Mouse (Mus musculus): ENCODE results near the gene Rab12. TPM values are rescaled to one million over a fixed set of nuclear protein-coding genes. Genes with fewer than 3 reads are reported as not detected.

Rab12 gene
- polyA plus RNA-seq, 1 experiment from 2014 or later: 51.0 TPM

DNA sequence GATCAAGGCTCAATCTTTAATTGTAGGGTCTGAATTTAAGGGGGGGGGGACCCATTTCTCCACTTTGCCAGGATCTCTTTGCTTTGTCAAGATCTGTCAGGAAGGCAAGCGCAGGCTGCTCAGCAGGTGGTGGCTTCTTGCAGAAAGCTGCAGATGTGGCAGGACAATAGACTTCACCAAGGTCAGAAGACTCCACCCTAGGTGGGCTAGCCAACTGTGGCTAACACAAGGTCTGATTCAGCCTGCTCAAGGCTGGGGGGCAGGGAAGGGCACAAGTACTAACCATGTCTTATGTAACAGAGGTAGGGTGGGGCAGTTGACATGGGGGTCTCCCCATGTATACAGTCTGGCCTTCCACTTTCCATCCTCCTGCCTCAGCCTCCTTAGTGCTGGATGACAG lies 62.3 kb downstream of the Rab12 start:
- no peaks in the 10 kb centered on the region for H3K36me3 ChIP-seq (ENCODE audit: insufficient read depth, low read length)
- 94% methylated on average over 1 of the region's 1 CpGs for WGBS
- DNase-seq (ENCODE audit: low spot score) (no peak), ATAC-seq (replicated peaks; ENCODE audit: low FRiP score, low read depth) (no peak)
- H3K9me3 ChIP-seq (replicated peaks; ENCODE audit: low read length): no peaks in the 10 kb centered on the region
- no peak for TF ChIP-seq CTCF (IDR thresholded peaks at IDR 0.05; ENCODE audit: low read depth)
- no peaks in the 10 kb centered on the region for H3K4me1 ChIP-seq (replicated peaks; ENCODE audit: insufficient read depth, low read length)
- no peak overlapping the region for H3K4me2 ChIP-seq (ENCODE audit: low read length)
- no peaks in the 10 kb centered on the region for H3K27me3 ChIP-seq (ENCODE audit: insufficient read depth, low read length)
- H3K9ac ChIP-seq (ENCODE audit: low read depth, low read length): no peak overlapping the region
- H3K4me3 ChIP-seq (replicated peaks; ENCODE audit: low read depth, low read length): no peak overlapping the region
- no peak overlapping the region for H3K27ac ChIP-seq

GRCm38 (mm10) chr17:66451143-66451542 lies 68.4 kb downstream of the Rab12 start:
- H3K9me3 ChIP-seq (replicated peaks; ENCODE audit: low read length): no peaks in the 10 kb centered on the region
- peak; percentile 91 for TF ChIP-seq CTCF (IDR thresholded peaks at IDR 0.05; ENCODE audit: low read depth)
- no peak overlapping the region for H3K4me3 ChIP-seq (replicated peaks; ENCODE audit: low read depth, low read length)
- no peak overlapping the region for H3K27ac ChIP-seq
- ATAC-seq (replicated peaks; ENCODE audit: low FRiP score, low read depth): peak; percentile 37; the same call in 1 of the 2 replicates
- H3K9ac ChIP-seq (ENCODE audit: low read depth, low read length): no peak overlapping the region
- DNase-seq (ENCODE audit: low spot score): peak; percentile 92
- no peaks in the 10 kb centered on the region for H3K27me3 ChIP-seq (ENCODE audit: insufficient read depth, low read length)
- H3K36me3 ChIP-seq (ENCODE audit: insufficient read depth, low read length): no peaks in the 10 kb centered on the region
- 2% methylated on average over 11 of the region's 11 CpGs for WGBS
- peaks cover 9% of the 10 kb centered on the region for H3K4me1 ChIP-seq (replicated peaks; ENCODE audit: insufficient read depth, low read length)
- peak overlapping the region; percentile 100 for H3K4me2 ChIP-seq (ENCODE audit: low read length)

- DNase-seq (ENCODE audit: low spot score) (peak; percentile 16), ATAC-seq (replicated peaks; ENCODE audit: low FRiP score, low read depth) (no peak)
- H3K9me3 ChIP-seq (replicated peaks; ENCODE audit: low read length): no peaks in the 10 kb centered on the region
- H3K4me2 ChIP-seq (ENCODE audit: low read length): peak overlapping the region; percentile 100
- no peak for TF ChIP-seq CTCF (IDR thresholded peaks at IDR 0.05; ENCODE audit: low read depth)
- WGBS: 3% methylated on average over 18 of the region's 18 CpGs
- H3K4me3 ChIP-seq (replicated peaks; ENCODE audit: low read depth, low read length): peak overlapping the region; percentile 80
- H3K36me3 ChIP-seq (ENCODE audit: insufficient read depth, low read length): no peaks in the 10 kb centered on the region
- peak overlapping the region; percentile 81; the same call in 1 of the 2 replicates for H3K9ac ChIP-seq (ENCODE audit: low read depth, low read length)
- H3K27me3 ChIP-seq (ENCODE audit: insufficient read depth, low read length): no peaks in the 10 kb centered on the region
- peaks cover 9% of the 10 kb centered on the region for H3K4me1 ChIP-seq (replicated peaks; ENCODE audit: insufficient read depth, low read length)
- H3K27ac ChIP-seq: no peak overlapping the region
Measured at GRCm38 (mm10) chr17:66450526-66451070, 68.9 kb downstream of the Rab12 start.

- Histone ChIP-seq H3K4me3 (replicated peaks; ENCODE audit: low read depth, low read length) (peak within 1 kb of the TSS; percentile 80), H3K4me2 (ENCODE audit: low read length) (peak within 1 kb of the TSS; percentile 100), H3K36me3 (ENCODE audit: insufficient read depth, low read length) (no peaks in the 10 kb centered on the region), H3K9me3 (replicated peaks; ENCODE audit: low read length) (no peaks in the 10 kb centered on the region), H3K27ac (peak within 1 kb of the TSS; percentile 78), H3K4me1 (replicated peaks; ENCODE audit: insufficient read depth, low read length) (peaks cover 9% of the 10 kb centered on the region), H3K9ac (ENCODE audit: low read depth, low read length) (peak within 1 kb of the TSS; percentile 81), H3K27me3 (ENCODE audit: insufficient read depth, low read length) (no peaks in the 10 kb centered on the region)
- ATAC-seq (replicated peaks; ENCODE audit: low FRiP score, low read depth) (peak; percentile 71), DNase-seq (ENCODE audit: low spot score) (peak; percentile 87)
- 1% methylated on average over 69 of the region's 76 CpGs for WGBS
- peak; percentile 29; the same call in 1 of the 2 replicates for TF ChIP-seq CTCF (IDR thresholded peaks at IDR 0.05; ENCODE audit: low read depth)
Measured at GRCm38 (mm10) chr17:66449460-66450341, 69.8 kb downstream of the Rab12 start, which contains the start of gene Mtcl1. Gene Mtcl1 (minus strand): TSS chr17:66449750.

DNA sequence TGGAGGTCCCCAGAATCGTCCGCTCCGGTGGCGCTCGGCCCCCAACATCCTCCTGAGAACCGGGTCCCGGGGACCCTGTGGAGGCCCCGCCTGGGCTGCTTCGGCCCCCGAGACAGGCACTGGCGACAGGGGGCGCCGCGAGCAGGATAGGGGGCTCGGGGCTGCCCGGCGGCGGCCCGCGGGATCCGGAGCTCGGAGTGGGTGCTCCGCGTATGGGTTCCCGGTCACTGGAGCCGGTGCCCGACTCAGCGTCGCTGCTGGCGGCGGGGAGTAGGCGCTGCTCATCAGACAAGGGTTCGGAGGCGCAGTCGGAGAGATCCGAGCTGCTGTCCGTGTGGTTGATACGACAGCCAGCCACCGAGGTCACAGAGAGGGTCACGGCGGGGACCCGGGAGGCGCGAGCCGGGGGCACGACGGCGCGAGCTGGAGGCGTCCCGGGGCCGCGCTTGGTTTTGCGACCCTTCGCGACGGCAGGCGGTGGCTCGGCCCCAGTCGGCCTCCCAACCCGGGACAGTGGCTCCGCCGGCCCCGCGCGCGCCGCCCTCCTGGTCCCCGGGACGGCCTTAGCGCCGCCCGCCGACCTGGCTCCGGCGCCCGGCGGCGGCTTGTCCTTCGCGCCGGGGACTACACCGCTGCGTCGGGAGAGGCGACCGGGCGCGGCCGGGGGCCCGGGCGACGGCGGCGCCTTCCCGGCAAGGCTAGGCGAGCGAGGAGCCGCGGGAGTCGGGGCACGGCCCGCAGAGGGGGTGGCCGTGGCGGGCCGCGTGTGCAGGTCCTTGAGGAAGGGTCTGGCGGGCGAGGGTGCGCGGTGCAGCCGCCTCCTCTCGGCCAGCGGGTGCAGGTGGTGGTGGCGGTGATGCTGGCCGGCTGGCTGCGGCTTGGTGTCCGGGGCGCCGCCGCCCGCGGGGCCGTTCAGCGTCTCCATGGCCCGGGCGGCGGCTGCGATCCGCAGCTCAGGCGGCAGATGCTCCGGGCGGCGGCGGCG lies 70.8 kb downstream of the Rab12 start:
- ATAC-seq (replicated peaks; ENCODE audit: low FRiP score, low read depth): peak; percentile 19
- DNase-seq (ENCODE audit: low spot score): peak; percentile 44

More for the DNA sequence above, 70.8 kb downstream of the Rab12 start:
- peak overlapping the region; percentile 81 for H3K9ac ChIP-seq (ENCODE audit: low read depth, low read length)
- H3K36me3 ChIP-seq (ENCODE audit: insufficient read depth, low read length): no peaks in the 10 kb centered on the region
- peak overlapping the region; percentile 100 for H3K4me2 ChIP-seq (ENCODE audit: low read length)
- H3K9me3 ChIP-seq (replicated peaks; ENCODE audit: low read length): no peaks in the 10 kb centered on the region
- peak overlapping the region; percentile 80 for H3K4me3 ChIP-seq (replicated peaks; ENCODE audit: low read depth, low read length)
- no peaks in the 10 kb centered on the region for H3K27me3 ChIP-seq (ENCODE audit: insufficient read depth, low read length)
- peaks cover 9% of the 10 kb centered on the region for H3K4me1 ChIP-seq (replicated peaks; ENCODE audit: insufficient read depth, low read length)
- TF ChIP-seq CTCF (IDR thresholded peaks at IDR 0.05; ENCODE audit: low read depth): peak; percentile 47; the same call in 1 of the 2 replicates
- H3K27ac ChIP-seq: peak overlapping the region; percentile 78
- under 1% methylated on average over 110 of the region's 136 CpGs for WGBS

Measured in kidney, postnatal 0 days (tissue).